Mouse (Mus musculus): ENCODE data around the gene Creb3l2.

DNA sequence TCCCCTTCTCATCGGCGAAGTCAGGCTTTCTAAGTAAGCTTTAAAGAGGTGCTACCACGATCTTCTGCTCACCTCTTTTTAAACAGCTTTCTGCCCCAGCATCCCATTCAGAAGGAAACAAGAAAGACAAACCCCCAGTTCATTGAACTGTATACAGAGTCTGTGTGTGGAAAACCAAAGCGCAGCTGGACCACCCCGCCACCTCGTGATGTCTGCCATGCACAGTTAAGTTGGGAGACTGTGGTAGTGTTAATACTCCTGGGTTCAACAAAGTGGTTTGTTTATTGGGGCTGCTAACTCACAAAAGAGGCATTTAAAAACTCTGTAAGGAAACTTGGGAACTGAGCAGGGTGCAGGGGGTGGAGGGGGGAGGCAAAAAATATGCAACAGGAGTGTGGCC is 49.7 kb downstream of the Creb3l2 start:
- TF ChIP-seq GATA1 (IDR thresholded peaks at IDR 0.05; ENCODE audit: low read length) (no peak), TAL1 (IDR thresholded peaks at IDR 0.05; ENCODE audit: low read length) (no peak)
